Mouse (Mus musculus) E14TG2a.4 (cell line): ENCODE data around the gene Selenof.
A peak's percentile ranks its signal among the peaks of the same experiment; 100 is the strongest.

Source experiments
- H3K27me3 ChIP-seq: 2 replicates; pipeline ENCODE4 v1.6.1; 2014; ENCODE audit warnings: low read length, control low read depth; ENCODE audit not compliant: insufficient read depth
- H3K36me3 ChIP-seq: 2 replicates; pipeline ENCODE4 v1.6.1; 2014; ENCODE audit warnings: low read length, control low read depth; ENCODE audit not compliant: insufficient read depth
- H3K4me1 ChIP-seq: replicated peaks from 2 replicates; pipeline ENCODE4 v1.6.1; 2014; ENCODE audit warnings: low read depth, low read length, control low read depth
- H3K4me3 ChIP-seq: replicated peaks from 2 replicates; pipeline ENCODE4 v1.5.1; 2014; ENCODE audit warnings: mild to moderate bottlenecking, low read length
- H3K9me3 ChIP-seq: 2 replicates; pipeline ENCODE4 v1.6.1; 2014; ENCODE audit warnings: low read length, control low read depth
- CTCF ChIP-seq: conservative IDR thresholded peaks from 2 replicates; pipeline ENCODE4 v1.5.1; 2014; ENCODE audit warnings: low read length
- NANOG ChIP-seq: IDR thresholded peaks from 2 replicates; pipeline ENCODE4 v1.6.1; 2014; ENCODE audit warnings: borderline replicate concordance, low read length, mixed read lengths
- POU5F1 ChIP-seq: IDR thresholded peaks from 2 replicates; pipeline ENCODE4 v1.6.1; 2014; ENCODE audit warnings: low read length, borderline replicate concordance

Gene Selenof

DNA sequence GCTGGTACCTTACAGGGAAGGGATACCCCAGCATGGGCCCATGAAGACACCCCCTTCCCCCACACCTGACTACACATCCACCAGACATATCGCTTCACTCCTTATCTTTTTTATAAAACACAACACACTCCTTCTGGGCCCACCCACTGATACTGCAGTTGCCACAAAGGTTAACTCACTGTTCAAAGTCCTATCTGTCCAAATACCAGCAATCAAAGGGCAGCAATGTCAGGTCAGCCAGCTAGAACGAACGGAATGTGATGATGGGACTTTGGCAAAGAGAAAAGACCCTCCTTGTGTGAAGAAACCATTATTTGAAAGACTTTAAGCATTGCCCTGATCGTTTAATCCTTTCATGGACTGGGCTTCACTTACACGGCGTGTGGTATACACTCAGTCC, 42.3 kb downstream of the Selenof start:
- Histone ChIP-seq H3K4me1 (peaks cover 17% of the 10 kb centered on the region), H3K9me3 (peaks cover 80% of the 10 kb centered on the region), H3K27me3 (no peaks in the 10 kb centered on the region), H3K4me3 (no peak overlapping the region), H3K36me3 (0 out of 2 replicates have a peak, but pooled peaks cover 11% of the 10 kb centered on the region)
- TF ChIP-seq CTCF (no peak), POU5F1 (no peak), NANOG (no peak)

DNA sequence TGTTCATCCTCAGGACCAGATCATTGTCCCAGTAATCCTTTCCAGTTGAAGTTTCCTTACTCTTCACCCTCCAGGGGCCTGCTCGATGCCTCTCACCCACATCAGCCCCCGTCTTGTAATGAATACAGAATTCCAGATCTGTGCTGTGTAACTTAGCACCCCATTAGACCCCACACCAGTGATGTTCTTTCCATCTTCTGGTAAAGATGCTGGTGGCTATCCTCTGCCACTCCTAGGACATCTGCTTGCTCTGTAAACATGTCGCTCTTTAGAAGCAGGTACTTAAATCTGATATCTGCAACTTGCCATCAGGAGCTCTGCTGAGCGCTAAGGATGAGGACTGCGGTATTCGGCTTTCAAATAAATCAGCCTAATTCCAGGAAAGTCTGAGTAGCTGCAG, 44.2 kb downstream of the Selenof start:
- Histone ChIP-seq H3K9me3 (peaks cover 76% of the 10 kb centered on the region), H3K27me3 (no peaks in the 10 kb centered on the region), H3K4me3 (no peak overlapping the region), H3K36me3 (peaks cover 15% of the 10 kb centered on the region), H3K4me1 (peaks cover 17% of the 10 kb centered on the region)
- TF ChIP-seq NANOG (no peak), POU5F1 (no peak), CTCF (no peak)

DNA sequence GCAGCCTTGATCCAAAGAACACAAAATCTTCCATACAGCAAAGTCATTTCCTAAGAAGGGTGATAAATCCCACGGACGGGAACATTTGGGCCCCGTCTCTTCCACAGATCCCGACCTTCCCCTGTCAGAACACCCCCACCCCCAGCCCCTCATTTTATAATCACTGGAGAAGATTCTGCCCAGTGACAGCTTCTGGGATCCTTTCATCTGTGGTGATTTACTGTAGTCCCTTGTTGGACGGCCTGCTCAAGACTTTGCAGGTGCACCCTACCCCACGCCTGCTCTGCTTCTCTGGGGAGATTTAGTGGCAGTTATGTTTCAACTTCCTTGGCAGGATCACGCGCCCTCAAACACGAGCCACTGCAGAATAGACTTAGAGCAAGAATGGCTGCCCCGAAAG, 44.6 kb downstream of the Selenof start:
- no peak for TF ChIP-seq NANOG
- no peak for TF ChIP-seq CTCF
- TF ChIP-seq POU5F1 = no peak
- Histone ChIP-seq H3K27me3 (no peaks in the 10 kb centered on the region), H3K9me3 (peaks cover 72% of the 10 kb centered on the region), H3K36me3 (peaks cover 15% of the 10 kb centered on the region), H3K4me1 (peaks cover 17% of the 10 kb centered on the region), H3K4me3 (no peak overlapping the region)

DNA sequence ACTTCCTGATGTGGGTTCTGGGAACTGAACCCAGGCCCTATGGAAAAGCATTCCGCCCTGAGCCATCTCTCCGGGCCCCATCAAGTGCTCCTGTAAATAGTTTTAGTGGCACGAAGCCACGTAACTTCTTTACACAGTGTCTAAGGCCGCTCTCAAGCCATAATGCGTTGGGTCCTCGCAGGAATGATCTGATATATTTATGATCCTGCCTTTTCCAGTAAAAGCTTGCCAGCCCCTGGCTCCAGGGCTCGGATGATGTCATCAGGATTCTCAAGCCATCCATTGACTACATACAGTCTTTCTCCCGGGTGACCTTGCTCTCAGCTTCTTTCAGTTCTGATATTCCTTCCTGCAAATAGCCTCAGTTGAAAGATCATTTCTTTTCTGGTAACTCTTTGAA, 45.4 kb downstream of the Selenof start:
- H3K9me3 ChIP-seq = peaks cover 68% of the 10 kb centered on the region
- TF ChIP-seq NANOG (no peak), CTCF (no peak), POU5F1 (no peak)
- H3K27me3 ChIP-seq = no peaks in the 10 kb centered on the region
- H3K4me1 ChIP-seq = peaks cover 17% of the 10 kb centered on the region
- peaks cover 9% of the 10 kb centered on the region for H3K36me3 ChIP-seq
- no peak overlapping the region for H3K4me3 ChIP-seq

DNA sequence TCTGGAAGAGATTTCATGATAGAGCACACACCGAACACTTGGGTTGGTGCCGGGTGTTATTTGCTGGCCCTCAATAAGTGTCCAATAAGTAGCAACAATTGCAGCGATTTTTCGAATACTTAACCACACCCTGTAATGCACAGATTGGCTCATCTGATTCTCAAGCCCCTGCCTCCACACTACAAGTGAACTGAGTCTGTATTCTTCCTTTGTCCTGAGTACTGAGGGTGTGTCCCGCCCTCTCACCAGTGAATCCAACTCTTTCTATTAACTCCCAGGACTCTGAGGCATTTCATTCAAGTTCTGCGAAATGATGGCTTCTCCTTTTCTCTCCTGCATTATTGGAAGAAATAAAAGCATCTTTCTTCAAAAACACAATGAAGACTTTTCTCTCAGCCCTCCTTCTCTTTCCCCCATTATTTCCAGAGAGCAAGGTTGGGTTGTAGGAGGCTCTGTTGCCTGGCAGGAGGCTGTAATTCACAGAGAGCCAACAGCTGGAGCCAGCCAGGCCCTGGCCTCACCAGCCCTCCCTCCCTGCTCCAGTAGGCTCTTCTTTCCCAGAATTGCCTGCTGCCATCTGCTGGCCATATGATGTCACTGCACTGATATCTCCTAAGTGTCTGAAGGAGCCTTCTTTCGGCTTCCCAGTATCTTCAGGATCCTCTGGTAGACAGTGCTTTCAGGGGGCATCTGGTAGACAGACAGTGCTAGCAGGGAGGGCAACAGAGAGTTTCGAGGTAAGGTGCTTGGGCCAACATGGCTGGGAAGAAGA, 46.7 kb downstream of the Selenof start:
- peaks cover 62% of the 10 kb centered on the region for H3K9me3 ChIP-seq
- H3K27me3 ChIP-seq = no peaks in the 10 kb centered on the region
- H3K4me3 ChIP-seq = no peak overlapping the region
- H3K4me1 ChIP-seq = peaks cover 6% of the 10 kb centered on the region
- peak; percentile 59 for TF ChIP-seq CTCF
- TF ChIP-seq NANOG = no peak
- peaks cover 8% of the 10 kb centered on the region for H3K36me3 ChIP-seq

DNA sequence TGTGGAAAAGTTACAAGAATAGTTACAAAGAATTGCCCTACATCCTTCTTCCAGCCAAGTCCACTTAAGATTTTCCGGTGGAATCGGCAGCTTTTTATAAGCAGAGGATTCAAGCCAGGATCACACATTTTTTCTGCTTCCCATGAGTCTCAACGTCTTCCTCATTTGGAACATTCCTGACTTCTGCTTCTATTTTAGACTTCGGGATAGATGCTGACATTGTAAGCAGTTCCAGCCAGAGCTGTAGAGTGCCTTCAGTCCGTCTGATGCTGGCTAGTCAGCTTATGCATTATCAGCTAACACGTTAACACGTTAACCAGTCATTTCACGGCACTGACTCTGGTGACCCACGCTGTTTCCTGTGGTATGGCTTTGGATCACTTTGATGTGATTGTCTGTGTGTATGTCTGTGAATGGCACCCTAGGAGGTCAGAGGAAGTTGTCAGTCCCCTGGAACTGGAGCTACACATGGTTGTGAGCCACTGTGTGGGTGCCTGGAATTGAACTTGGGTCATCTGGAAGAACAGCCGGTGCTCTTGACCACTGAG, 47.6 kb downstream of the Selenof start:
- Histone ChIP-seq H3K9me3 (peaks cover 64% of the 10 kb centered on the region), H3K4me1 (no peaks in the 10 kb centered on the region), H3K4me3 (peak overlapping the region; percentile 20; the same call in 1 of the 2 replicates), H3K27me3 (no peaks in the 10 kb centered on the region), H3K36me3 (peaks cover 8% of the 10 kb centered on the region)
- no peak for TF ChIP-seq CTCF
- no peak for TF ChIP-seq POU5F1
- TF ChIP-seq NANOG = no peak

DNA sequence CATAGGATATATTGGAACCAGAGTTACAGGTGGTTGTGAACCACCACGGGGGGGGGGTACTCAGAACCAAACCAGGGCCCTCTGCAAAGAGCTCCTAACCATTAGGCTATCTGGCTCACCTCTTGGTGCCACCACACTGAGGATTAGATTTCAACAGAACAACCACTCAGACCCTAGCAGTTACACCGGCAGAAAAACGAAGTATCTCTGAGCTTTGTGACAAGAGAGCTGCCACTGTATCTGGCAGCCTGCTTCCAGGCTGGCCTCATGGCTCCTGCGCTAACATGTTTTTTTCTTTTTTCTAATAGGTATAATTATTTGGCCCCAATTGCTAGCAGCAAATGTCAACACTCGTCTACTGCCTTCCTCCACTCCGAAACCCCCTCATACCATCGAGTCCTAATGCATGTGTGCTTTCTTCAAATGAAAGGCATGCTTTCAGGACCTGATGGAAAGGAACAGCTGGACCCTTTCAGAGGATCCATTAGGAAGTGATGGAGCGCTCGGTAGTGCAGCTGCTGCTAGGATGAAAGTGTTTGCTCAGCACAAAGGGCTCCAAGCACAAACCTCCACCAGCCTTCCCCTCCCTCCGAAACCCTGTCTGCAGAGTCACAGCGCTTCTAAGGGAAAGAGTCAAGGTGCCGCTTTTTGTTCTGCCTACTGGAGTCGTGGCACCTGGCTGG, 53.0 kb downstream of the Selenof start:
- no peak overlapping the region; the same call in 1 of the 2 replicates for H3K4me3 ChIP-seq
- TF ChIP-seq NANOG (no peak), POU5F1 (no peak)

DNA sequence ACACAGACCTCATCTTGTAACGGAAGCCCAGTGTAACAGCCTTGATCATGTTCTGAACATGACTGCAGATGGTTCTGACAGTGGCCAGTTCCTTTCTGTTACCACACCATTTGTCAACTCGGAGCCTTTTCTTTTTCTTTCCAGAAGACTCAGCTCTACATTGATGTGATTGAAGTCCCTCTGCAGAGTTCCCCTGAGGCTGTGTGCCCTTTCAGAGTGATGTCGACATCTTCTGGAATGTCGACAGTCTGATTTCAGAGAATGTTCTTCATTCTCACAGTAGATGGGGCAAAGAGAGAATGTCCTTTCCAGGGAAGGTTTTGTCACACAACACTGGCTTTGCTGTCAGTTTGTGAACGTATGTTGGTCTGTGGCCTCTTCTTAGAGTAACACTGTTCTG, 55.6 kb downstream of the Selenof start:
- H3K27me3 ChIP-seq = no peaks in the 10 kb centered on the region
- no peak overlapping the region for H3K4me3 ChIP-seq
- no peaks in the 10 kb centered on the region for H3K36me3 ChIP-seq
- H3K9me3 ChIP-seq = peaks cover 82% of the 10 kb centered on the region
- no peaks in the 10 kb centered on the region for H3K4me1 ChIP-seq
- TF ChIP-seq POU5F1 (no peak), NANOG (no peak), CTCF (no peak)

More for the DNA sequence above, 53.0 kb downstream of the Selenof start:
- H3K27me3 ChIP-seq = no peaks in the 10 kb centered on the region
- peaks cover 3% of the 10 kb centered on the region for H3K36me3 ChIP-seq
- H3K9me3 ChIP-seq = peaks cover 81% of the 10 kb centered on the region
- no peaks in the 10 kb centered on the region for H3K4me1 ChIP-seq
